Comparison of ENCODE assay signal across 1 mouse cellular context in genomic region chr2:112220880-112221279, GRCm38 (mm10).
A peak's percentile ranks its signal among the peaks of the same experiment; 100 is the strongest.
TF ChIP-seq lines count a peak whose summit lies in the region.

No protein-coding gene starts in this region.

TF ChIP-seq in MEL, 35 proteins besides CTCF, POLR2A, EP300 and RAD21:
- TF ChIP-seq GATA1 (IDR thresholded peaks at IDR 0.05; ENCODE audit: low read depth, low read length) = peak; percentile 46; the same call in 1 of the 2 replicates
- TF ChIP-seq NRF1 (IDR thresholded peaks at IDR 0.05; ENCODE audit: insufficient read depth, low read depth, low read length, poor library complexity, severe bottlenecking) = no peak
